Mouse (Mus musculus) embryonic fibroblast, embryonic 13.5 days (primary cell): ENCODE data around the gene 1110032A03Rik.

Experiments used
- CTCF ChIP-seq: IDR thresholded peaks from 2 replicates; pipeline ENCODE4 v1.5.1; 2011; ENCODE audit warnings: mild to moderate bottlenecking, control low read depth, low read length, moderate library complexity, borderline replicate concordance; ENCODE audit not compliant: insufficient read depth
- POLR2A ChIP-seq: IDR thresholded peaks from 2 replicates; pipeline ENCODE4 v1.6.1; 2011; ENCODE audit warnings: low read depth, mild to moderate bottlenecking, control low read depth, low read length, moderate library complexity

- TF ChIP-seq CTCF: no peak
- TF ChIP-seq POLR2A: no peak
Measured at GRCm38 (mm10) chr9:50750706-50751105, 24.6 kb downstream of the 1110032A03Rik start.
